Mouse (Mus musculus) forebrain, postnatal 0 days (tissue): ENCODE data around the gene Magi2. TPM values are rescaled to one million over a fixed set of nuclear protein-coding genes. Genes with fewer than 3 reads are reported as not detected.

Source experiments
- ATAC-seq: fragments of 200-750 bp; cut with Nextera tagmentation; 2 replicates; pipeline ENCODE4 v1.8.0; 2017; ENCODE audit warnings: mild to moderate bottlenecking, moderate library complexity
- DNase-seq: peaks from one replicate; pipeline ENCODE4 v3.0.0-alpha.2; 2015
- H3K27ac ChIP-seq: fragments of 300-500 bp; sonication (generic); 2 replicates; pipeline ENCODE4 v1.5.1; 2014; ENCODE audit warnings: low read depth, mild to moderate bottlenecking, antibody characterized with exemption, low read length, moderate library complexity, mixed read lengths
- H3K27me3 ChIP-seq: fragments of 300-500 bp; sonication (generic); 2 replicates; pipeline ENCODE4 v1.6.1; 2014; ENCODE audit warnings: mild to moderate bottlenecking, low read length, mixed read lengths; ENCODE audit not compliant: insufficient read depth
- H3K36me3 ChIP-seq: fragments of 300-500 bp; sonication (generic); 2 replicates; pipeline ENCODE4 v1.6.1; 2014; ENCODE audit warnings: mild to moderate bottlenecking, moderate library complexity; ENCODE audit not compliant: insufficient read depth
- H3K4me1 ChIP-seq: fragments of 300-500 bp; sonication (generic); 2 replicates; pipeline ENCODE4 v1.6.1; 2014; ENCODE audit warnings: antibody characterized with exemption; ENCODE audit not compliant: insufficient read depth
- H3K4me2 ChIP-seq: fragments of 300-500 bp; sonication (generic); 2 replicates; pipeline ENCODE4 v1.6.1; 2014; ENCODE audit warnings: low read depth, mild to moderate bottlenecking, moderate library complexity
- H3K4me3 ChIP-seq: fragments of 300-500 bp; sonication (generic); 2 replicates; pipeline ENCODE4 v1.5.1; 2014; ENCODE audit warnings: low read depth, low read length, mixed read lengths
- H3K9ac ChIP-seq: fragments of 300-500 bp; sonication (generic); 2 replicates; pipeline ENCODE4 v1.6.1; 2014; ENCODE audit warnings: mild to moderate bottlenecking
- H3K9me3 ChIP-seq: fragments of 300-500 bp; sonication (generic); 2 replicates; pipeline ENCODE4 v1.6.1; 2016; ENCODE audit warnings: low read length
- CTCF ChIP-seq: sonication (generic); IDR thresholded peaks from 2 replicates; pipeline ENCODE4 v1.5.1; 2016; ENCODE audit warnings: antibody characterized with exemption, control low read depth, low read depth
- WGBS: fragments of 180-500 bp; shearing (Covaris S2); extraction: QIAGEN DNeasy Blood & Tissue Kit; methylation state at CpG from one replicate; pipeline ENCODE4 v1.1.7; 2014; 5-methylcytosine and 5-hydroxymethylcytosine counted together
- polyA plus RNA-seq: library from polyadenylated mRNA; unstranded; fragments of >200 nt; fragmentation: Nextera tagmentation; extraction: Ambion mirVana; gene quantifications from 2 replicates; pipeline ENCODE4 v1.2.1, GENCODE M21; 2015
- total RNA-seq: library from RNA; depleted of rRNA; stranded (reverse); fragments of >200 nt; gene quantifications from 2 replicates; pipeline ENCODE4 v1.2.3, GENCODE M21; 2014

Magi2 gene
- total and polyA plus RNA-seq, 2 experiments from 2014 or later = 17.0 to 62.6 TPM

GRCm38 (mm10) chr5:20654766-20655472 lies 1428.1 kb downstream of the Magi2 start:
- no peak for DNase-seq
- H3K9ac ChIP-seq = no peak overlapping the region
- ATAC-seq = no peak

DNA sequence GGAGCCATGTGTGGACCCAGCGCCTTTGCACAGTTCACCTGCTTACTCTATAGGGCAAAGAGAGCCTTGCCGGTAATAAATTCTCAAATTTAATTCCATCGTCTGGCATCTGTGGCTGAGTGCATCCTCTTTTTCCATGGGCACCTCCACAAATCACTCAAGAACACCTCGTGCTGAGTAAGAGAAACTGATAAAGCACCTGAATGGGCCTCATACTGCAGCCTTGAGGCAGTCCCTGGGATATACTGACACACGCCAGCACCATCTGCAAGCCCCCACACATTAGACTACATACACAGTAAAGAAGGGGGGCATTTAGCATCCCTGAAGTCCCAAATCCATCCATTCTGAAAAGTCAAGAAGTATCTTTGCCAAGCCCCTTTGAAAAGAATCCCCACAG lies 1430.2 kb downstream of the Magi2 start:
- no peak overlapping the region for H3K9ac ChIP-seq
- no peaks in the 10 kb centered on the region for H3K27me3 ChIP-seq
- WGBS = 90% methylated on average over 5 of the region's 5 CpGs
- H3K4me2 ChIP-seq = no peak overlapping the region
- ATAC-seq (no peak), DNase-seq (no peak)
- H3K27ac ChIP-seq = no peak overlapping the region
- no peaks in the 10 kb centered on the region for H3K9me3 ChIP-seq
- peaks cover 3% of the 10 kb centered on the region; the same call in 1 of the 2 replicates for H3K36me3 ChIP-seq
- no peak for TF ChIP-seq CTCF
- no peak overlapping the region for H3K4me3 ChIP-seq
- no peaks in the 10 kb centered on the region for H3K4me1 ChIP-seq

More at GRCm38 (mm10) chr5:20654766-20655472, 1428.1 kb downstream of the Magi2 start:
- no peaks in the 10 kb centered on the region for H3K4me1 ChIP-seq
- no peak overlapping the region; the same call in 1 of the 2 replicates for H3K27ac ChIP-seq
- 72% methylated on average over 10 of the region's 10 CpGs for WGBS
- no peaks in the 10 kb centered on the region for H3K9me3 ChIP-seq
- H3K4me2 ChIP-seq = no peak overlapping the region
- H3K4me3 ChIP-seq = no peak overlapping the region
- H3K27me3 ChIP-seq = no peaks in the 10 kb centered on the region
- H3K36me3 ChIP-seq = peaks cover 3% of the 10 kb centered on the region; the same call in 1 of the 2 replicates
- no peak for TF ChIP-seq CTCF

- Histone ChIP-seq H3K9ac (no peak overlapping the region), H3K36me3 (peaks cover 8% of the 10 kb centered on the region; the same call in 1 of the 2 replicates), H3K4me1 (no peaks in the 10 kb centered on the region), H3K4me2 (no peak overlapping the region), H3K4me3 (no peak overlapping the region), H3K9me3 (no peaks in the 10 kb centered on the region), H3K27ac (no peak overlapping the region), H3K27me3 (no peaks in the 10 kb centered on the region)
- no peak for TF ChIP-seq CTCF
- DNase-seq (no peak), ATAC-seq (no peak)
- 98% methylated on average over 8 of the region's 8 CpGs for WGBS
Observed at GRCm38 (mm10) chr5:20667601-20668000, 1440.8 kb downstream of the Magi2 start.

DNA sequence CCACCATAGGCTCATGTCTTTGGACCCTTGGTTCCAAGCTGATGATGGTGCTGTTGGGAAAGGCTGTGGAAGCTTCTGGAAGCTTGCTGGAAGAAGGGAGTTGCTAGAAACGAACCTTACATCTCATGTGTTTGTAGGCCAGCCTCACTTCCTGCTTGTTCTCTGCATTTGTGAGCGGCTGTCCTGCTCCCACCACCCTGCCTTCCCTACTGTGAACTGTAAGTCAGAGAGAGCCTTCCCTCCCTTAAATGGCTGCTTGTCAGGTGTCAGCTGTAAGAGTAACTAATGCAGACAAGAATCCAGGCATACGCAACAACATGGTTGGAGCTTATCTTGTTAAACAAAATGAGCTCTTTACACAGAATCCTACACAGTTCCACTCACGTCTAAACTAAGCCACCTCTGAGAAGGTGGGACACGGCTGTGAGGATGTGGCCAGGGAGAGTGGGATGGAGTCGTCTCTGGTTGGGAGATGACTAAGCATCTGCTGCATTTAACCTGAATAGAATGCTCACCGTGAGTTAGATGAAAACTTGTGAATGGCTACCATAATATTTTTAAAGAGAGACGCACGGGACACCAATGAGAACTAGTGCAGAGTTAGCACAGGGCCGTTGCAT lies 1442.0 kb downstream of the Magi2 start:
- Histone ChIP-seq H3K4me2 (no peak overlapping the region), H3K9me3 (no peaks in the 10 kb centered on the region), H3K36me3 (peaks cover 8% of the 10 kb centered on the region; the same call in 1 of the 2 replicates), H3K4me1 (no peaks in the 10 kb centered on the region), H3K27ac (no peak overlapping the region), H3K4me3 (no peak overlapping the region), H3K9ac (no peak overlapping the region), H3K27me3 (no peaks in the 10 kb centered on the region)
- DNase-seq (no peak), ATAC-seq (no peak)
- WGBS = 88% methylated on average over 10 of the region's 10 CpGs
- TF ChIP-seq CTCF = no peak

- TF ChIP-seq CTCF = no peak
- H3K27me3 ChIP-seq = no peaks in the 10 kb centered on the region
- H3K27ac ChIP-seq = no peak overlapping the region
- 91% methylated on average over 5 of the region's 5 CpGs for WGBS
- no peak for DNase-seq
- no peaks in the 10 kb centered on the region for H3K4me1 ChIP-seq
- no peak for ATAC-seq
- no peak overlapping the region for H3K4me3 ChIP-seq
- no peak overlapping the region for H3K4me2 ChIP-seq
- H3K9ac ChIP-seq = no peak overlapping the region
- H3K36me3 ChIP-seq = peaks cover 8% of the 10 kb centered on the region; the same call in 1 of the 2 replicates
- H3K9me3 ChIP-seq = no peaks in the 10 kb centered on the region
Observed at GRCm38 (mm10) chr5:20669456-20669855, 1442.6 kb downstream of the Magi2 start.

DNA sequence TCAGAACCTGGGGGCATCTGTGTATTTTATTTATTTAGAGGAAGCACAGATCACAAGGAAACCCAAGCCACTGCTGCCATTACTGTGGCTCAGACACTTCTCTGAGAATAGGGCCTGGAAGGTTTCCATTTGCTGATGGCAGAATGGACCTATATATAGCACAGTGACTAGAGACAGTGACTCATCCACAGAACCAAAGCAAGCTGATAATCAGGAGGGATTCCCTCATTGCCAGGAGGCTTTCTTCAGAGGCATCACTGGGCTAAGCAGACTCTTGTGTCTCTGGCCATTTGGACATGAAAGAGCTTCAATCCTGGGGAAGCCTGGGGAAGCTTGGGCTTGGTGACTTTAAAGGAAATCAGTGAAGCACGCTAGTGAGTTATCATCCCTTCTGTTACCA lies 1445.0 kb downstream of the Magi2 start:
- Histone ChIP-seq H3K4me2 (no peak overlapping the region), H3K9ac (no peak overlapping the region), H3K27me3 (no peaks in the 10 kb centered on the region), H3K27ac (no peak overlapping the region), H3K36me3 (0 out of 2 replicates have a peak, but pooled peaks cover 4% of the 10 kb centered on the region), H3K4me3 (no peak overlapping the region), H3K9me3 (no peaks in the 10 kb centered on the region), H3K4me1 (peaks cover 6% of the 10 kb centered on the region; the same call in 1 of the 2 replicates)
- ATAC-seq (peak; percentile 56), DNase-seq (no peak)
- WGBS = 54% methylated on average over 1 of the region's 1 CpGs
- TF ChIP-seq CTCF = no peak

DNA sequence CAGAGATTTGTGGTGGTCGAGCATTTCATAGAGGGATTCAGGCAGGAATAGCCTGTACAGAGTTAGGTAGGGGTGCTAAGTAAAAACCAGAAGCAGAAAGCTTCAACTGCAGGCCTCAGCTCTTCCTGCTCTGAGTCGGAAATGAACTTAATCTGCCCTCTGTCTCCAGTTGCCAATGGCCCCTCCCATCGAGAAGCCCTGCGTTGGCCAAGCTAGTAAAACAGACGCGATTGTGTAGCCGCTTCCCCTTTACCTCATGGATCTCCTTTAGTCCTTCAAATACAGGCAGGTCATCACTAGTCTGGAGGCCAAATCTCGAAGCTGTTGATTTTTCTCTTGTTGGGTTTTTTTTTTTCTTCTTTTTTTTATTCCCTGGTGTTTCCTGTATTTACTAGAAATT lies 1447.7 kb downstream of the Magi2 start:
- Histone ChIP-seq H3K9me3 (no peaks in the 10 kb centered on the region), H3K4me3 (no peak overlapping the region), H3K9ac (no peak overlapping the region), H3K36me3 (no peaks in the 10 kb centered on the region), H3K27me3 (no peaks in the 10 kb centered on the region), H3K4me2 (no peak overlapping the region), H3K4me1 (peaks cover 6% of the 10 kb centered on the region; the same call in 1 of the 2 replicates), H3K27ac (no peak overlapping the region)
- ATAC-seq (no peak), DNase-seq (no peak)
- TF ChIP-seq CTCF = no peak
- 80% methylated on average over 8 of the region's 8 CpGs for WGBS
